Mouse (Mus musculus): ENCODE results near the gene Dedd.

DNA sequence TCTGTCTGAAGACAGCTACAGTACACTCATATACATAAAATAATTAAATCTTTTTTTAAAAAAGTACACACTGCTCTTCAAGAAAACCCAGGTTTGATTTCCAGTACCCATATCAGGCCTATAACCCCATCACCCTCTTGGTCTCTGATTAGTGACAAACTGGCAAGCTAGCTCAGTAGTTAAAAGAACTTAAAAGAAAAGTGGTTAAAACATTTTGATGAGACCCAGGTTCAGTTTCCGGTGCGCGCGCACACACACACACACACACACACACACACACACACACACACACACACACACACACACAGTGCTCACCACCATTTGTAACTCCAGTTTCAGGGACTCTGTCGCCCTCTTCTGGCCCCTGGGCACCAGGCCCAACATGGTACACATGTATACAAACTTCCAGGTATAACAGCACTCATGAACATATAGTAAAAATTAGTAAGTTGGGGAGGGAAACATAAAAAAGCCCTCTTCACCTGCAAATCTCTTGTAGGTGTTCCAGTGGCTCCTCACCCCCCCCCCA, 26.9 kb downstream of the Dedd start:
- TF ChIP-seq CTCF (IDR thresholded peaks at IDR 0.05; ENCODE audit: borderline replicate concordance, insufficient read depth, low read depth, low read length) (peak; percentile 54; the same call in 1 of the 2 replicates), POLR2A (IDR thresholded peaks at IDR 0.05; ENCODE audit: borderline replicate concordance, insufficient read depth, low read length) (no peak)

All from cerebellum, adult 2 months (tissue).